Mouse (Mus musculus) kidney, adult 2 months (tissue): ENCODE results near the gene Isyna1.

ENCODE experiments used
- CTCF ChIP-seq: fragments of 200-500 bp; conservative IDR thresholded peaks from 2 replicates; pipeline ENCODE4 v1.5.1; 2011; ENCODE audit warnings: low read depth, mild to moderate bottlenecking, control low read depth, low read length, moderate library complexity, mixed read lengths; ENCODE audit not compliant: insufficient read depth, insufficient read length
- POLR2A ChIP-seq: fragments of 200-500 bp; IDR thresholded peaks from one replicate; pipeline ENCODE4 v1.6.1; 2011; ENCODE audit warnings: low read depth, low read length, control low read depth

DNA sequence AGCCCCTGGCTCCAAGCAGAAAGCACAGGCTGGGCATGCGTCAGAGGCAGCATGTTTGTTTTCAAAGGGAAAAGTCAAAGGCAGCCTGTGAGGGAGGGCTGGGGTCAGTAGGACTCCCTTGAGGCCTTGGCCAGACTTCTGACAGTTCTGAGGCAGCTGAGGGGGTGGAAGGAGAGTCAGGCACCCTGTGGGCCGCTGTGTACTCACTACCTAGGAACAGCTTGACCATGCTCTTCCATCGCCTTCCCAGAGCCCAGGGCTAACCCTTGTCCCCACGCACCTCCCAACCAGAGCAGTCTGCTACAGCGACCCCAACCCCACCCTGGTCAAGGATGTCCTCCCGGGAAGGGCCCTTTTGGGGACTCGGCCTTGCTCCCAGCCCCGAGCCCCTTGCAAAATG, 1.0 kb upstream of the Isyna1 start:
- TF ChIP-seq CTCF, result no peak
- no peak for TF ChIP-seq POLR2A
